Mouse (Mus musculus): ENCODE data around the gene Spindoc.

Gene Spindoc

DNA sequence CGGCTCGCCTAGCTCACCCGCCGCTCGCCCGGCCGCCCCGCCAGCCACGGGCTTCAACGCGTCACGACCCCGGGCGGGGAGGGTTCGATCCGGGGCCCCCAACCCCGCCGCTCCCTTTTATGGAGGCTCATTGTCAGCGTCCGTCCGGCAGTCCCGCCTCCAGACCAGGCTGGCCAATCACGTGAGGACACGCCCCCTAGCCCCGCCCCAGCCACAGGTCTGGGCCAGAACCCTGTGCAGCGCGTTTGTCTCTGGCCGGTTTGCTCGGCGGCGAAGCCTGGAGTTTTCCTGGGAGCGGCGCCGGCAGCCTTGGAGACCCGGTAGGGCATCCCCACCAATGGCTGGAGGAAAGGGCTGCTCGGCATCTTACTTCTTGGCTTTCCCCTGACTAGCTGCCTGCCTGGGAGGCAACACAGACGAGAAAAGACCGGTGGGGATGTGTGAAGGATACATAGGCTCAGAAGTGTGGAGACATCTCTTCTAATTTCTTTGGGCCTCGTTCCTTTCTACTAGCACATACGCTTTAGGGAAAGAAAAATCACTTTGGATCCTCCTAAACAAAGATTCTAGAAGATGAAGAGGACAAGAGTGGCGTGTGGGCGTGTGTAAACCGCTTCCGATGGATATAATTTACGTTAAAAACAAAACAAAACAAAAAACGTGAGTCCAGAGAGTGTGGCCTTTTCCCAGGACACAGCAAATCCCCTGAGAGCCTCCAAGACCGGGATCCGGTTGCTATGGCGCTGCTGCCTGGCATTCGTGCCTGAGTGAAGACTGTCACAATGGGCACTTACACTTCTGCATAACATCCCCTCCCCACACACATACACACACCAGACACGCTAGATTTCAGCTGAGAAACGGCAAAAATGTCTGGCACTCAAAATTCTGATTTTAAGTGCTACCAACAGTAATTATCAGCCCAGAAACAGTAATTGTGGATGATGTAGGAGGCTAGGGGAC lies at the start of gene Spindoc:
Spindoc (minus strand) TSS at position 92 of the 963 bp plus-strand sequence.
- DNase-seq (ENCODE audit: low read depth, low spot score), result peak; percentile 88

DNA sequence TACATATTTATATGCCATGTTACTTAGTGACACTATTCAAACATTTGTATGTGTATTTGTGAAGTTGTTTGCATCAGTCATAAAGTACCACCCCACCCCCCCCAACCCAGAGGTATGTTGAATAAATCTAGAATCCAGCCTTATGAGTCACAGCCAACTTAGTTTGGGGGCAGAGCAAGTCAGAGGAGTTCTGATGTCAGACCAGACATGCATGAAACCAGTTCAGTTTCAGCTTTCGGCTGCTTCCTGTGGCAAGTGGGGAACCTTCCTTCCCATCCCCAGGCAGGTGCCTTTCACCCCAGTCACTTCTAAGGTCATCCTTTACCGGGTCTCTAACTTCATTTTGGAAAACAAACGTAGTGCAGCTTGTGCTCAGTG lies 42.6 kb upstream of the Spindoc start:
- DNase-seq (ENCODE audit: low read depth, low spot score), result no peak

- DNase-seq (ENCODE audit: low read depth, low spot score), result no peak
Observed at GRCm38 (mm10) chr19:7424590-7425397, 42.0 kb upstream of the Spindoc start.

- DNase-seq (ENCODE audit: low read depth, low spot score), result no peak
Observed at GRCm38 (mm10) chr19:7424131-7424530, 41.3 kb upstream of the Spindoc start.

GRCm38 (mm10) chr19:7423656-7424030 lies 40.8 kb upstream of the Spindoc start:
- no peak for DNase-seq (ENCODE audit: low read depth, low spot score)

- DNase-seq (ENCODE audit: low read depth, low spot score), result no peak
Observed at GRCm38 (mm10) chr19:7423028-7423655, 40.3 kb upstream of the Spindoc start.

- no peak for DNase-seq (ENCODE audit: low read depth, low spot score)
Observed at GRCm38 (mm10) chr19:7422656-7423027, 39.8 kb upstream of the Spindoc start.

DNA sequence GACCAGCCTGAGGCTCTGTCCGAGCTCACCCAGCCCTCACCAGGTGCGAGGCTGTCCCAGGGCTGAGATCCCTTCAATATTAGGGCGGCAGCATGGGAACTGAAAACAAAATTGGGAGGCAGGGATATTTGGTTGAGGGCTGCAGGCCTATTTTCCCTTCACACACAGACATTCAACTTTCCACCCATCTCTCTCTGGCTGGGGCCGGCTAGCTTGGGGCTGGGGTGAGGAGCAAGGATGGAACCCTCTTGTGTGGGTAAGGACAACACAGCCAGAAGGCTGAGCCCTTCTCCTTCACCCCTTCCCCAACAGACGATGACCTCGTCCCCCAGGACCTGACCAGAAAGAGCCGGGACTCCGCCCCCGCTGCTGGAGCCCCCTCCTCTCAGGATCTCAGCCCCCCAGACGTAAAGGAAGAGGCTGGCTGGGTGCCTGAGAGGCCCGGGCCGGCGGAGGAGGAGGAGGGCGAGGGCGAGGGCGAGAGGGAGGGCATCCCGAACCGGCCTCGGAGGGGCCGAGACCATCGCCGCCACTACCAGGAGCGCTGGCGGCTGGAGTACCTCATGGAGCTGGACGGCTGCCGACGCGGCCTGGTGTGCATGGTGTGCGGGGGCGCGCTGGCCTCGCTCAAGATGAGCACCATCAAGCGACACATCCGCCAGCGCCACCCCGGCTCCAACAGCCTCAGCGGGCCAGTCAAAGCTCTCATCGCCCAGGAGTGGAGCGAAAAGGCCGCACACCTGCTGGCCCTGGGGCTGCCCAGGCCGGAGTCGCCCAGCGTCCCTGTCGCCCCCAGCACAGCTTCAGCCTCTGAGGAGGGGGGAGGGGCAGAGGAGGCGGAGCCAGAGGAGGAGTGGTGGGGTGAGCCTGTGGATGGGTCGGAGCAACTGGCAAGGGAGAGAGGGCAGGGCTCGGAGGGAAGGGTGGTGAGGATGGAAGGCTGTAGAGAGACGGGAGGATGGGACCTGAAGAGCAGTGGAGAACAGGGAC lies 39.1 kb upstream of the Spindoc start:
- DNase-seq (ENCODE audit: low read depth, low spot score), result no peak

DNA sequence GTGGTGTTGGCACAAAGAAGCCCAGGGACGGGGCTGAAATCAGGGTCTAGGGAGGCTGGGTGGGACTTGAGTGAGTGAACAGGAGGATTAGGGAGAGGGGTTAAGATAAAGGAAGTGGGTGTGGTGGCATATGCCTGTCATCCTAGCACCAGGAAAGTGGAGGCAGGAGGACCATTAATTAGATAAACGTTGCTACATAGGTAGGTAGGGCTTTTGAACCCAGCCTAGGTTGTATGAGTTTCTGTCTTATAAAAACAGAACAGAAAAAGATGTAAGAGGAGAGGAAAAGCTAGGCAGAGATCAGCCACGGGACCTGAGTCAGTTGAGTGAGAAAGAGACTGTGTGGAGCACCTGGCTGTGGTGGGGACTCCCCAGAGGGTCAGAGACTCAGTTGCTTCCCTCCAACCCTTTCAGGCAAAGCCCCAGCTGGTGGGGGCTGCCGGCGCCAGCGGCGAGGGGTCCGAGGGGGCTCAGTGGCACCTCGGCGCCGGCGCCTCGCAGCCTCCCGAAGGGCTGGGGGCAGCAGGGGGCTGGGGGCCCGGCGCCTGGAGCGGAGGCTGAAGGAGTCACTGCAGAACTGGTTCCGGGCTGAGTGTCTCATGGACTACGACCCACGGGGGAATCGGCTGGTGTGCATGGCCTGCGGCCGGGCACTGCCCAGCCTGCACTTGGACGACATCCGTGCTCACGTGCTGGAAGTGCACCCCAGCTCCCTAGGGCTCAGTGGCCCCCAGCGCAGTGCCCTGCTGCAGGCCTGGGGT lies 38.2 kb upstream of the Spindoc start:
- no peak for DNase-seq (ENCODE audit: low read depth, low spot score)

GRCm38 (mm10) chr19:7420108-7420507 lies 37.3 kb upstream of the Spindoc start:
- no peak for DNase-seq (ENCODE audit: low read depth, low spot score)

GRCm38 (mm10) chr19:7419134-7419533 lies 36.3 kb upstream of the Spindoc start:
- no peak for DNase-seq (ENCODE audit: low read depth, low spot score)

GRCm38 (mm10) chr19:7417911-7418849 lies 35.4 kb upstream of the Spindoc start:
- peak; percentile 39 for DNase-seq (ENCODE audit: low read depth, low spot score)

GRCm38 (mm10) chr19:7416834-7417735 lies 34.3 kb upstream of the Spindoc start, which contains the start of gene 2700081O15Rik:
Gene 2700081O15Rik (plus strand): TSS chr19:7417625.
- no peak for DNase-seq (ENCODE audit: low read depth, low spot score)

- no peak for DNase-seq (ENCODE audit: low read depth, low spot score)
Observed at GRCm38 (mm10) chr19:7415916-7416833, 33.4 kb upstream of the Spindoc start.

DNA sequence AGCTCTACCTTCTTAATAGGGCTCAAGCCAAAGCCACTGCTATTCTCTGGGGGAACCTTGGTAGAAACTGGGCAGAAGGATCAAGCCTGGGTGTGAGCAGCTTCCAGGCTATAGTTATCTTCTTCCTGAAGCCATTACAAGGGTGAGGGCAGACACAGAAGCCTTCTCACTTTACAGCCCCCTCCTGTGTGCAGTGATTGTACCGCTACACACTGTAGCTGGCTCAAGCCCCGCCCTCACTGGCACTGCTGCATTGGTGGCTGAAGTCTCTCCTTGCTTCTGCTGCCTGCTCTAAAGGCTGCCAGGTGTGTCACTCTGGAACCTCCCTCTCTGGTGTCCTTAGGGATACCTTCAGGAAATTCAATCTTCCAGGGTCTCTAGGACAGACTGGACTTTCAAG lies 29.6 kb upstream of the Spindoc start:
- DNase-seq (ENCODE audit: low read depth, low spot score), result no peak

- no peak for DNase-seq (ENCODE audit: low read depth, low spot score)
Observed at GRCm38 (mm10) chr19:7404623-7405229, 21.9 kb upstream of the Spindoc start.
